Mouse (Mus musculus): Measurements from ENCODE around the gene Spata13.

Gene Spata13

DNA sequence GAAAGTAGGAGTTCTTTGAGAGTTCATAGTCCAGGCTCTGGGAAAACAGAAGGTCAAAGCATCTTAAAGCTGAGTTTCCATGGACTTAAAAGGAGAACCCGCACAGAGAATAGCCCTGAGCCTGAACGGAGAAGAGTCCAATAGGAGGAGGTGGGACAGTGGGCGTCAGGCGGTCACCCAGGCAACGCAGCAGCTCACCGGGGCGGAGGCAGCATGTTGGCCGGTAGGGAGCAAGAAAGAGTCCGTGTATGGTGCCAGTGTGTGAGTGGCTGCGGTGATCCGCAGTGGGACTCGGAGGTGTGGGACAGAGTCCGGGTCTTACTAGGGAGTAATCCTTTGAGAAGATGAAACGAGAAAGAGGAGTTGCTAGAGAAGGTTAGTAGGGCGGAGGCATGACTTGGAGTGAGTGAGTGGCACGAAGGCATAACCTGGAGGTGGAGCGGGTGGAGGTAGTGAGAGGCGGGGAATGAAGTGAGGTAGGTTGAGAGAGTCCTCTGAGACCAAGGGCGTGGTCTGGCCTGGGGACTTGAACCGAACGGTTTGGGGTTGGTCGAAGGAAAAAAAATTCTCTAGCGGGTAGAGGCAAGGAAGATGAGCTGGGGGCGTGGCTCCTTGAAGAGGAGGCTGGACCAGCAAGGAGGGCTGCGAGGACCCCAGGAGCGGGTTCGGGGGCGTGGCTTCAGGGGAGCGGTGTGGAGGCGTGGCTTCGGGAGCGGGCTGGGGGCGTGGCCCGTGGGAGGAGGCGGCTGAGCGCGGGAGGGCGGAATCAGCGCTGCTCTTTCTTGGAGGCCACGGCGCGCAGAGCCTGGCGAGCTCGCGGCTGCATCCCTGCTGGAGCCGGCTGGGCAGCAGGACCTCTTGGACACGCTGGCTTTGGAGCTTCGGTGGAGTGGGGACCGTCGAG, at the start of gene Spata13:
Spata13 (plus strand) TSS at position 41 of the 904 bp plus-strand sequence.
- in situ Hi-C loops (cut with MboI; ENCODE audit: low sequenced_read_pairs) = no loop called here

DNA sequence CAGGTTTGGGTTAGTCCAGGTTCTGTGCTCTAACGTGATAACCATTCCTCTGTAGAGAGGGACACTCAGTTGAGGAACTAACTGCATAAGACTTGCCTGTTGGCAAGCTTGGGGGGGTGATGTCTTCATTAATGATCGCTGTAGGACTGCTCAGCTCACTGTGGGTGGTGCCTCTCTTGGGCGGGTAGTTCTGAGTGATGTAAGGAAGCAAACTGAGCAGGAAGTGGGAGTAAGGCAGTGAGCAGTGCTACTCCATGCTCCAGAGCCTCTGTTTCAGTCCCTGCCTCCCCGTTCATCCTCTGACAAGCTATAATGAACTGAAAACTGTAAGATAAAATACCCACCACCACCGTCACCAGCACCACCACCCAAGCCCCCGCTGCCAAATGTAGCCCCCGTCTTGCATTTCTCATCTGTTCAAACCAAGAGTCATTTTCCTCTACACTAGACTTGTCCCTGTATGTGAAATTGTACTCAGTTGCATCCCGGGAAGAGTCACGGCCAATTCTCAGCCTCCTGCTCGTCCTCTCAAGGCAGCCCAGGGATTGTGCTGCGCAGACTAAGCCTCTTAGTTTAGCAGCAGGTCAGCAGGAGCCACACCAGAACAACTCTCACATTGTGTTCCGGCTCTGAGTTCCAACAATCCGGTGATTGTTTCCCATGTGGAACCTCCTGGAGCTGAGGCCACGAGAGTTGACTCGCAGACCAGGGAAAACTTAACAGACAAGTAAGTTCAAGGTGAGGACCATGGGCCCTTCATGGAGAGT, 46.9 kb upstream of the Spata13 start:
- in situ Hi-C loops (cut with MboI; ENCODE audit: low sequenced_read_pairs) = no loop called here

DNA sequence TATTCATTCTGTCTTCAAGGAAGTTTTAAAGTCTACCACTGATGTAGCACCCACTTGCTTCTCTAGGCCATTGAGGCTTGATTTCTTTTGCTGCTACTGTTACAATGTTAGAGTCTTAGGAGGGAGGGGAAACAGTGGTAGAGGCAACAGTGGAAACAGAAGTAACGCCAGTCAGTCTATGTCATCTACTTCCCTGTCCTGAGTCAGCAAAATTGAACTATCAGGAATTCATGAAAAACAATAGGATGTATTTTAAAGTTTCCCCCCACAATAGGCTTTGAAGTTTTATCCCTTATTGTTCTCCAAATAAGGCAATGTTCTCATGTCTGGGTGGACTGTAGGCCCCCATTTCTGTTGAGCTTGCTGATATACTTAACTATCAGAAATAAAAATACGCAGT, 44.8 kb upstream of the Spata13 start:
- in situ Hi-C loops (cut with MboI; ENCODE audit: low sequenced_read_pairs) = no loop called here

DNA sequence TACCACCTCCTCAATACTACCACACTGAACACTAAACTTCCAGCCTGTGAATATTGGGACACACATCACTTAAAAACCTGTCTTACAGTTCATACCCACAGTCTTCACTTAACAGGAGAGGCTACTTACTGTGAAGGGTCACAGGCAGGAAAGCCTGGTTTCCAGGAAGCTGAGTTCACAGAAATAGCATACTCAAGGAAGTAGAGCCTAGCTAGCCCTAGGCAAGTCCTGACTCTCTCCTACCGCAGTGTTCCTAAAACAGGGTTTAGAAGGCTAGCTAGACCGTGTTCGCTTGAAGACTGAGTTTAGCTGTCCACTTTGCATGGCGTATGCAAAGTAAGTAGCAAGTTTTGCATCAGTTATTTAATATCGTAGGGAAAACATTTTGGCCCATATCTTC, 41.5 kb upstream of the Spata13 start:
- in situ Hi-C loops (cut with MboI; ENCODE audit: low sequenced_read_pairs) = no loop called here

DNA sequence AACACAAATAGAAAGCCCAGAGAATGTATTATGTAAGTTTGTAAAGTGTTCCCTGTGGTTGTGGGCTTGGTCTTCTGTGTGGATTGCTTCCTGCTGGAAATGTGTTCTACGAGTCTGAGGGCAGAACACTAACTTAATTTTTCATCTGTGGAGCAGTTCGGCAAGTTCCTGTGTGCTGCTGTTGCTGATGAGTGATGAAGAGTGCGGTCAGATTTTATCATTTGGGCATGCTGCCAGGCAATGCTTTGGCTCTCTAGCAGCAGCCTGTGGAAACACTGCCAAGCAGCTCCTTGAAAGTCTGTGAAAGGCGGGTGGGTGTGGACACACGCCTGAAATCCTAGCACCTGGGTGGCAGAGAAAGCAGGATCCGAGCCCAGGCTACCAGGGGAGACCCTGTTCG, 41.0 kb upstream of the Spata13 start:
- in situ Hi-C loops (cut with MboI; ENCODE audit: low sequenced_read_pairs) = no loop called here

DNA sequence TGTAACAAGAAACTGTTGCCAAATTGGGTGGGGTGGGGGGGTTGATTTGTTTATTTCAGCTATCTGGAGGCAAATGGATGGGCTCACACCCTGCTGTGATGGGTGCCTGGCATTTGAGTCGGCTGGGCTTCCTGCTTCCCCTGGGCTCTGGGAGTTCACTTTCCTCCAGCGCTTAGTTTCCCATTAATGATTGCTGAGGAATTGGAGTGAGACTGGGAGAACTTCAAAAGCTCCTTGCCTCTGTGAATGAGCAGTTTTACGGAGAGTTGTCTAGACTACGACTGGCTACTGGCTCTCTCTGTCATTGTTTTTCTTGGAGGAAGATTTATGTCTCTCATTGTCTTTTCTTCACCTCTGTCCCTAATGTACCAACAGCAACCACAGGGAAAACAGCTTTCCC, 36.2 kb upstream of the Spata13 start:
- in situ Hi-C loops (cut with MboI; ENCODE audit: low sequenced_read_pairs) = no loop called here

DNA sequence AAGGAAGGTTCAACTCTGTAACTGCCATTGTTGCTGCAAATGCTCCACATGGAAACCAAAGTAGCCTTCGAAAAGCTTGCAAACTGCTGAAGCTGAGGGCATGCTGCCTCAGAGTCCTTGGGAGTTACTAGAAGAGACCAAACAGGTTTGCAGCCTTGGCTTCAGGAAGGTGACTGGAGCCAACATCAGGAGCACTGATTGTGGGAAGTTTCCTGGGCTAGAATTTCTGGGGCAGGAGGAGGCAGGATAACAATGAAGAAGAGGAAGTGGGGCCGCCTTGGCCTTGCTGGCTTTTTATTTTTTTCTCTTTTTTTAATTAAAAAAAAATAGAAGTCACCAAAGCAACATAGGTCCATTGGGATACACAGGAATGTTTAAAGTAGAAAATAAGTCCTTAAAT, 34.8 kb upstream of the Spata13 start:
- in situ Hi-C loops (cut with MboI; ENCODE audit: low sequenced_read_pairs) = no loop called here

DNA sequence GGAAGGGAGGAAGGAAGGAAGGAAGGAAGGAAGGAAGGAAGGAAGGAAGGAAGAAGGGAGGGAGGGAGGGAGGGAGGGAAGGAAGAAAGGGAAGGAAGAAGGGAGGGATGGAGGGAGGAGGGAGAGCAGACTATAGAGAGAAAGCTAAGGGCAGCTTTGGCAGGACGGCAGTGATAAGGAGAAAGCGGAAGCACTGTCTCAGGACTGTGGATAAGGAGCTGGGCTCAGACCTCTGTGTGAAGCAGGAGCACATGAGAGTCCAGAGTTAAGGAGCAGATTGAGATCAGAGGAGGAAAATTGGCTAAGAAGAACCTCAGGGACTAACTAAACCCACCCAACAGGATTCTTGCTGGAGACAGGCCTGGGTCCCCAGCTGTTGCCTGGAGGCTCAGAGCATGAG, 28.2 kb upstream of the Spata13 start:
- in situ Hi-C loops (cut with MboI; ENCODE audit: low sequenced_read_pairs) = no loop called here

DNA sequence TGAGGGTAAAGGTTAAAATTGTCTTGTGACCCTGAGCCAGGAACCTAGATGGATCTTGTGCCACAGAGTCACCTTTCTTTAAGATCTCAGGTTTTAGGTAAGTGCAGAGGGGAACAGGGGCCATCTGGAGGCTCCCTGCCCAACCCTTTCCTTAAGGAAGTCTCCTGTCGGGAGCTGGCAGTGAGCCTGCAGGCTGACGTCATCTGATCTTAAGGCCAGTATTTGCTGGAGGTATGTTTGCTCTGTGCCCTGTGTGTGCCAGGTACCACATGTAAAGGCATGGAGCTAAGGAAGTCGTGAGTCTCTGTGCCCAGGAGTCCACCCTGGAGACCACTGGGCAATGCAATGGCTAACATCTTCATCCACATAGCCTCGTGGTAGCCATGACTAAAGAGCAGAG, 27.6 kb upstream of the Spata13 start:
- in situ Hi-C loops (cut with MboI; ENCODE audit: low sequenced_read_pairs) = no loop called here

DNA sequence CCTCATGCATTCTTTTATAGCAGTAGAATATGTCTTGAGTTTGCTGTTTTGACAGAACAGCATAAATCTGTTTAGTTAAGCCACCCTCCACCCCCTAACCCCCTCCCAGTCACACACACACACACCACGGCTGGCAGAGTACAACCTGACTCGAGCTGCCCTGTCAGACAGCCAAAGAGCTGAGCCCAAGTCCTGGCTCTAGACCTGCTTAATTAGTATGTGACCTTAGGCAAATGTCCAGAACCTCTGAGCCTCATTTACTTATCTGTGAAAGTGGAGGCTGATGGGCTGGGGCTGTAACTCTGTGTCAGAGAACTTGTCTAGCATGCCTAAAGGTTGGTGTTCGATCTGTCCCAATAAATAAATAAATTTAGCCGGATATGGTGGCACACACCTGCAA, 26.1 kb upstream of the Spata13 start:
- in situ Hi-C loops (cut with MboI; ENCODE audit: low sequenced_read_pairs) = no loop called here

DNA sequence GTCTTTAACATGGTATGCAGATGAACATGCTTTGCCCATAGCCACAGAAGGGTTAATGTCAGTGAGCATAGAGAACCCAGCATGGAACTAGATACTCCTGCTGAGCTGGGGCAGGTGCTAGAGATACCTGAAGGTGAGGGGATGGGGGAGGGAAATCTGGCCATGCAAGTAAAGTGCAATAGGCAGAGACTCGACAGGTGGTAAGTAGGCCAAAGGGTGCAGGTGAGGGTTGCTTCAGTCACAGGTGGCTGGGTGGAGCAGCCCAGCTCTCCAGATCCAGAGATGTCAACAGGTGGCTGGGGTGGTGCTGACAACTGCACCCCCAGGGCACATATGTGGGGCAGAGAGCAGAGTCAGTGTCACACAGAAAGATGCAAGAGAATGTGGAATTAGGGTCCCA, 24.6 kb upstream of the Spata13 start:
- in situ Hi-C loops (cut with MboI; ENCODE audit: low sequenced_read_pairs) = no loop called here

DNA sequence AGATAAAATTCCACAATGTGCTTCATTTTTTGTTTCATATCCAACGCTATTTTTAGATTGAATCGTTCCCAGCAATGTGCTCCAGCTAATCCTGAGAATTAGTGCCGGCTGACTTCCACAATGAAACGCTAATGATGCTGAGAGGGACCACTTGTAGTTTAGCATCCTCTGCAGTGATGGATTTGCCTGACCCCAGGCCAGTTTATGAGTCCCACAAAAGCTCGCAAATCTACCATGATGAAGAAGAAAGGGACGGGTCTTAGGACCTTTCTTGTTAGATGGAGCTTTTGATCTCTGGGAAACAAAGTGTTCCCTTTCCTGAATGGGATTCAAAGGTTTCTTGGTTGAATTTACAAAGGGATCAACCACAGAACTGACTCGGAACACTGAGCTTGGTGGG, 21.1 kb upstream of the Spata13 start:
- in situ Hi-C loops (cut with MboI; ENCODE audit: low sequenced_read_pairs) = no loop called here

DNA sequence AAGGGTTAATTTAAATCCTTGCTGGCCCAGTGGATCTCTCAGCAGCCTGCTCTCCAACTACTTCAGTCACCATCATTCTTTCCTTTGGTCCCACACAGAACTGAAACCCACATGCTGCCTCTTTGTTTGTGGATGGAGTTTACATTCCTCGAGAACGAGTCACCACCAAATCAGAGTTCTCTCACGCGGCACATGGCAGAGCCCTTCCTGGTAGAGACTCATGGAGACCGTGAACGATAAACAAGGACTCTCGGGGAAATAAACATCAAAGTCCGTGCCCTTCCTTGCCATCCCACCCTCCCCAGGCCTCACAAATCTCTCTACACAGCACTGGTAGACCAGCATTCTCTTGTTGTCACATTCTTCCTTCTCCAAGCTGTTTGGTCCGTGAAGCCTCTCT, 12.7 kb upstream of the Spata13 start:
- in situ Hi-C loops (cut with MboI; ENCODE audit: low sequenced_read_pairs) = no loop called here

DNA sequence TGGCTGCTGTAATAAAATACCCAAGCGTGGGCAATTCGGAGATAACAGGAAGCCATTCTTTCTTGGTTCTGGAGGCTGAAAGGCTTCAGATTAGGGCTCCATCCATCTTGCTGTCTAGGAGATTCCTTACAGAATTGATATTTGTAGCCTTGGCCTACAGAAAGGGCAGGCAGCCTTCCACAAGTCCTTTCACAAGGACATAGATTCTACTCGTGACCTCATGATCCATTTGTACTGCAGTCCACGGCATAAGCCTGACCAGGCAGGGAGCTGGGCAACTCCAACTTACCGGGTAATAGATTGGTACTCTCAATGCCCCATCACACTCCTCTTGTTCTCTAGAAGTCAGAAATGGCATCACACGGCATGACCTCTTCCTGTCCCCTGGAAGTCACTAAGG, 8.3 kb upstream of the Spata13 start:
- in situ Hi-C loops (cut with MboI; ENCODE audit: low sequenced_read_pairs) = no loop called here

DNA sequence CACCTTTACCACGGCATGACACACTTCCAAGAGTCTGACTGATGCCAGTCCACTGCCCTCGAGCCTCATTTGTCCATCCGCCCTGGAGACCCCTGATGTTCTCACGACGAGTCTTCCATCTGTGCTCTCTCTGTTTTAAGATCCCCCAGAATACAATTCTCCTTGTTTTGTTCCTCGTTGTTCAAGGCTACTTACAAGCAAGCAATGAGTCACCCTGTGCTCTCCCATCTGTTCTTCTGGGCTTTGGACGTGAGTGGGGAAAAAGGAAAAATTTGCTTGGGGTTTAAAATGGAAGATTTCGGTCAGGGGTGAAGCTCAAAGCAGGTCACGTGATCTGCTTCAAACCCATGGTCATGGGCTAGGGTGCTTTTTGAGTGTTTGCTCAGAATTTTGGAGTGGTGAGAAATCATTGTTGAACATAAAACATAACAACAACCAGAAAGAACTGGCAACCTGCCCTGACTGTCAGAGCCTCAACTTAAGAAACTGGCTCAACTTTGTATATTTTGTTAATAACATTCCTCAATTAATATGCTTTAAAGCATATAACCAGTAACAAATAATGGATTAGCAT, 3.8 kb upstream of the Spata13 start:
- in situ Hi-C loops (cut with MboI; ENCODE audit: low sequenced_read_pairs) = no loop called here

DNA sequence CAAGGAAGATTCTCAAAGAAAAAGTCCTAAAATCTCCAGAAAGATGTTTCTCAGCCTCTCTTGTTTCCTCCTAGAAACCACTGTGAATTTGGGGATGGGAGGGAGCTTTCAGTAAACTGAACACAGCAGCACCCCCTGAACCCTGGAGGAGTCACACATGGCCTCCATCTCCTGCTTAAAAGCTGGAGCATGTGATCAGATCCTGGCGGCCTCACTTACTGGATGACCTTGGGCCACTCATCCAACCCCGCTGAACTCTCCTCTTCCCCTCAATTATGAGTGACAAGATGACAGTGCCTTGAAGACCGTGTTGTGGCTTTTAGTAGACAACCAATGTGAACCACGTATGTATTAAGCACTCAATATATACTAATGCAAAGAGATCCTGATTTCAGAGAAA, 2.8 kb upstream of the Spata13 start:
- in situ Hi-C loops (cut with MboI; ENCODE audit: low sequenced_read_pairs) = no loop called here

DNA sequence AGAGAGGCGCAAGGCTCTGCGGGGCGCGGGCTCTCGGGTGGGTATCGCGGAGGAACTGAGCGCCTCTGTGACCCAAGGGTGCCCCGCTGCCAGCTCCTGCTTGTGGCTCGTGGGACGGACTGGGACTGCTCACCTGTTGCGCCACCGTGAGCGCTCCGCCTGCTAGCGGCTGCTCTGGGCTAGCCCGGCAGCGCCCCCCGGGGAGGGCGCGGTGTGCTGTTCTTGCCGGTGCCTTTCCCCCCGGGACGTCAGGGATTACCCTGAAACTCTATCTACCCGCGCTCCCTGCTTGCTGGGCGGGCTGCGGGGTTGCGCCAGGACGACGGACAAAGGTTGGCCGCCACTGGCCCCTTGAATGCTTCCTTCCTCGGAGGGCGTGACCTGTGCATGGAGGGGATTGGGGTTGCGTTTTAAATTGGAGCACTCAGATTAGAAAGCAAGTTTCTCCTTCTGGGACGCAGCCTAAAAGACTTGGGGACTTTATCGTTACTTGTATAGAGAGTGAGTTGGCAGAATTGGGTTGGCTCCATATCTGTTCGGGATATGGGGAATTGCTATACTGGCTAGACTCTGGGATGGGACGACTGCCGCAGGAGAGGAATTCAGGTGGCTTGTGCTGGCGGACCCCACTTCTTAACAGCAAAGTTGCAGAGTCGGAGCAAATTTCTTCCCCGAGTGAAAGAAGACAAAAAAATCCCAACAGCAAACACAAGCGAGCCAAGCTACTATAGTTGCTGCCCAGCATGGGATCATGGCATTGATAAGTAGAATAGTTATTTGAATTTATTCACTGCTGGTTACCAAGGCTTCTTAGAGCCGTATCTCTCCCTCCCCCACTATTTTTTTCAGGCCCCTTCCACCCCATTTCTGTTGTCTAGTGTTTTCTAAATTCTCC, 1.3 kb downstream of the Spata13 start:
- in situ Hi-C loops (cut with MboI; ENCODE audit: low sequenced_read_pairs) = no loop called here

DNA sequence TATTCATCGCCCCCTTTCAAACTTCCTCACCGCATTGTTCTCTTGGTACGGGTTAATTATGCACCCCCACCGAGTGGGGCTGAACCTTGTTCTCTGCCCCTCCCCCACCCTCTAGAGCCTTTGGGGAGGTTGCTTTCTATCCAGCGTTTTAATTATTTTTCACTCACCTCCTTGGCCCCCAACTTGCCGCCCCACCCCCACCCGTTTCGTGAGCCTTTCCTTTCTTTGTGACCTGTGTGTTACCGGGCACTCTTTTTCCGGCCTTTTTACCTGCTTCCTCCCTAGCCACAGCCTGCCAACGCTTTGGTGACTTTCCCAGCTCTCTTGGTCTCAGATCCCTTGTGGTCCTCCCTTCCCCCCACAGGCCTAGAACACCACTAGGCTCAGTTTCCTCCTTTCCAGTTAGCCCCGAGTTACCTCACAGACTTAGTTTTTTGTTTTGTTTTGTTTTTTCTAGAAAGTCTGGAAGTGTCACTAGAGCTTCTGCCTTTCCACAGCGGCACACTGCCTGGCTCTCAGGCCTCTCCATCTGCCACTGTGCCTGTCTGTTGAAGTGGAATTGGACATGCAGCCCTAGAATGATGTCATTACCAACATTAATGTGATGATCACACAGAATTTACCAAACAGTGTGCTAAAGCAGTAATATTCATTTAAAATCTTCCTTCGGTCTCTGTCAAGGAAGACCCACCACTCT, 2.3 kb downstream of the Spata13 start:
- in situ Hi-C loops (cut with MboI; ENCODE audit: low sequenced_read_pairs) = no loop called here

DNA sequence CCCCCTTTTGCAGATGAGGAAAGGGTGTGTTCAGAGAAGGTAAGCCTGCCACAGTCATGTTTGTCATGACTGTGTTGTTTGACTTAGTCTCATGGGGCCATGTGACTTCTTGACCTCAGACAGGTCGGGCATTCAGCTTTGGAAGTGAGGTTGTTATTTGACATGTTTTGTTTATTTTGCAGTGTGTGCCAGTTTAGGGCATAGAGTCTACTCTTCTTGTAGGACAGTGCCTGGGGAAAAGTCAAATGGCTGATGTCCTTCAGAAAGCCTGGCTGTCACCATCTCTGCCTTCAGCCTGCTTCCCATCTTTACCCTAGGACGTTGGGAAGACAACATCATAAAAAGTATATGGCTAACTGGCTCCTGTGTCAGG, 2.8 kb downstream of the Spata13 start:
- in situ Hi-C loops (cut with MboI; ENCODE audit: low sequenced_read_pairs) = no loop called here

DNA sequence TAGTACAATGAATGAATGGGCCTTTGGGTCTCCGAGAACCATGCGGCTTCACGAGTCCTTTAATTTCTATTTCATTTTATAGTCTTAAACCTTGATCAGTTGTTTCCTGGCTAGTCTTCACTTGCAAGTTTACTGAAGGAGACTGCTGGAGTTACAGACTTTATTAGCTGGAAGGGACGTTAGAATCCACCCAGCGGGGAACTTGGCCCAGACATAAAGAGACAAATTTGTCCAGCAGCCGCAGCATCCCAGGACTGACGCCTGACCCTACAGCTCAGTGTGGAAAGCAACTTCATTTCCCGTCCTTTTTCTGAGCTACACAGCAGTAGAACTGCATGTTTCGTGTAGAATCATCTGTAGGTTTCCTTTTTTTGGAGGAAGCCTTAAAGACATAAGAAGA, 3.2 kb downstream of the Spata13 start:
- in situ Hi-C loops (cut with MboI; ENCODE audit: low sequenced_read_pairs) = no loop called here
